Comparison of ENCODE assay signal across 8 mouse cellular contexts in the genomic region with DNA sequence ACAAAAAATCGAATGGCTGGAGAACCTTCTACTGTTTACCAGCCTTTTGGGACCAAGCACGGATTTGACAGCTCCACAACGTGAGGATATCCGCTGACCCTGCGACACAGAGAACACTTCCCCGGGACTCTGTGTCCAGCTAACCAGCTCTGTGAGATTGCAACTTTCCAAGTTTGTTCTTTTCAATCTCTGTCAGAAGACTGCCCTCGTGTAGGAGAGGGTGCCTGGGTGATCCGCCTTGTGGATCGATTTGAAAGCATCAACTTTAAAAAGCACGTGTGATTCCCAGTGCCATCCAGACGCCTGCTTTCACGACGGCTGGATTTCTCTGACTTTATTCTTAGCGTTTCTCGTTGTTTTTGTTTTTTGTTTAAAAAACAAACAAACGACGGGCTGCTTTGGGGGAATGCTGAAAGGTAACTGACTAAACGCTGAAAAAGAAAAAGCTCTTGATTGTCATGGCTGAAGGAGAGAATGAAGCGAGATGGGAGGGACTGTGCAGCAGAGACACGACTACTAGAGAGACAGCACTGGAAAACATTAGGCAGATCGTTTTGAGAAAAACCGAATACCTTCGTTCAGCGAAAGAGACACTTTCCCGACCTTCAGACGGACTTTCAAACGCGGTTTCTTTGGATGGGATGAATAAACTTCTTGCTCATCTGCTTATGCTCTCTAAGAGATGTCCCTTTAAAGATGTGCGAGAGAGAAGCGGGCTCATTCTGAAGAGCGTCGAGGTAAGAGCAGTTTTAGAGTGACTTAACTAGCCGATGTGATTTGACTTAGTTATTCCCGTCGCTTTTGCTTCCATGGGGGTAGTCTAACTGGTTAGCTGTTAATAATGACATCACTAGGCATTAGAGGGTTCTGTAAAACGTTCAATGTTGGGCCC. TPM values are rescaled to one million over a fixed set of nuclear protein-coding genes. Genes with fewer than 3 reads are reported as not detected.
DNase-seq lines count a peak whose midpoint lies in the region; ATAC-seq and TF ChIP-seq lines count a peak whose summit lies in the region.

No protein-coding gene starts in this region.

- H3K9ac ChIP-seq in heart, adult 2 months (ENCODE audit: low read depth, low read length), result peak overlapping the region; percentile 90
- peak overlapping the region; percentile 76 for H3K9ac ChIP-seq in limb, embryonic 13.5 days

- peak; percentile 81 for TF ChIP-seq EP300 in heart, adult 2 months (IDR thresholded peaks at IDR 0.05; ENCODE audit: insufficient read depth, low read depth, low read length)

- no peaks in the 10 kb centered on the region for H3K9me3 ChIP-seq in limb, embryonic 13.5 days

- WGBS in heart, adult 2 months, result under 1% methylated on average over 36 of the region's 36 CpGs
- WGBS in limb, embryonic 13.5 days, result under 1% methylated on average over 36 of the region's 36 CpGs
- whole genome bisulfite sequencing in olfactory bulb, adult 2 months, result under 1% methylated on average over 36 of the region's 36 CpGs

- peak overlapping the region; percentile 87 for H3K4me3 ChIP-seq in heart, adult 2 months
- H3K4me3 ChIP-seq in C2C12 (ENCODE audit: insufficient read depth, poor library complexity, severe bottlenecking), result peak overlapping the region; percentile 55
- peak overlapping the region; percentile 68 for H3K4me3 ChIP-seq in limb, embryonic 13.5 days
- H3K4me3 ChIP-seq in olfactory bulb, adult 2 months (ENCODE audit: insufficient read depth, low read depth, low read length), result peak overlapping the region; percentile 71

- peaks cover 8% of the 10 kb centered on the region for H3K4me1 ChIP-seq in heart, adult 2 months (ENCODE audit: control insufficient read depth, insufficient read depth, low read length)
- peaks cover 24% of the 10 kb centered on the region for H3K4me1 ChIP-seq in limb, embryonic 13.5 days
- H3K4me1 ChIP-seq in olfactory bulb, adult 2 months (ENCODE audit: control insufficient read depth, insufficient read depth, low read length), result peaks cover 5% of the 10 kb centered on the region

- H3K79me3 ChIP-seq in C2C12 (ENCODE audit: low read depth), result peaks cover 20% of the 10 kb centered on the region

- H3ac ChIP-seq in C2C12 (ENCODE audit: control insufficient read depth, insufficient read length, low read depth), result peak overlapping the region; percentile 38

- H3K36me3 ChIP-seq in heart, adult 2 months (ENCODE audit: control insufficient read depth, insufficient read depth, low read length), result peaks cover 3% of the 10 kb centered on the region
- no peaks in the 10 kb centered on the region for H3K36me3 ChIP-seq in C2C12 (ENCODE audit: control insufficient read depth, insufficient read depth)
- H3K36me3 ChIP-seq in limb, embryonic 13.5 days, result no peaks in the 10 kb centered on the region

- DNase-seq in heart, adult 2 months, result no peak
- DNase-seq in heart, postnatal 4 days, result no peak
- no peak for DNase-seq in cerebellum, postnatal 36 days
- DNase-seq in lung, postnatal 36 days, result no peak

- H3K27ac ChIP-seq in heart, adult 2 months, result peak overlapping the region; percentile 98
- H3K27ac ChIP-seq in limb, embryonic 13.5 days, result peak overlapping the region; percentile 94
- no peak overlapping the region for H3K27ac ChIP-seq in olfactory bulb, adult 2 months (ENCODE audit: insufficient read depth, low read depth, low read length)

- peak; percentile 27 for ATAC-seq in erythroblast, adult 5-6 weeks (replicated peaks; ENCODE audit: low FRiP score, poor library complexity, severe bottlenecking)
- ATAC-seq in limb, embryonic 13.5 days (ENCODE audit: low FRiP score, low read depth), result no peak; the same call in 1 of the 2 replicates

- H3K27me3 ChIP-seq in heart, adult 2 months (ENCODE audit: control insufficient read depth, insufficient read depth, low read length), result no peaks in the 10 kb centered on the region
- no peaks in the 10 kb centered on the region for H3K27me3 ChIP-seq in C2C12 (ENCODE audit: control insufficient read depth, insufficient read depth, insufficient read length)
- H3K27me3 ChIP-seq in limb, embryonic 13.5 days, result no peaks in the 10 kb centered on the region

- TF ChIP-seq CTCF in heart, adult 2 months (IDR thresholded peaks at IDR 0.05), result no peak; the same call in 1 of the 2 replicates
- TF ChIP-seq CTCF in C2C12 (IDR thresholded peaks at IDR 0.05; ENCODE audit: control insufficient read depth, insufficient read depth, insufficient read length), result no peak
- no peak for TF ChIP-seq CTCF in olfactory bulb, adult 2 months (IDR thresholded peaks at IDR 0.05; ENCODE audit: insufficient read depth, low read depth, low read length)

- TF ChIP-seq POLR2A in heart, adult 2 months (IDR thresholded peaks at IDR 0.05; ENCODE audit: insufficient read depth, low read depth, low read length), result peak; percentile 54; the same call in 1 of the 2 replicates
- TF ChIP-seq POLR2A in olfactory bulb, adult 2 months (IDR thresholded peaks at IDR 0.05; ENCODE audit: insufficient read depth, low read depth, low read length), result no peak; the same call in 1 of the 2 replicates

- intact Hi-C loops in heart, adult 2 months (cut with DNase I), result loop anchor here (2.0 to 10.0 kb wide), 4 partner anchors 78 to 694 kb away; a partner anchor contains a TSS

- H3K79me2 ChIP-seq in heart, adult 2 months (replicated peaks; ENCODE audit: control insufficient read depth, insufficient read depth, low read length), result peaks cover 9% of the 10 kb centered on the region
- H3K79me2 ChIP-seq in C2C12 (ENCODE audit: control insufficient read depth, insufficient read depth), result peaks cover 84% of the 10 kb centered on the region

- peak overlapping the region; percentile 87 for H3K4me2 ChIP-seq in limb, embryonic 13.5 days (replicated peaks)

TF ChIP-seq in C2C12, 6 proteins besides CTCF, POLR2A, EP300 and RAD21:
- TF ChIP-seq FOSL1 (IDR thresholded peaks at IDR 0.05; ENCODE audit: insufficient read depth, low read length, poor library complexity, severe bottlenecking) (no peak), USF1 (IDR thresholded peaks at IDR 0.05; ENCODE audit: low read depth) (no peak), MYOD1 (IDR thresholded peaks at IDR 0.05; ENCODE audit: control insufficient read depth, insufficient read length, low read depth) (no peak), MYOG (IDR thresholded peaks at IDR 0.05; ENCODE audit: control insufficient read depth, extremely low read depth, insufficient read length) (no peak), CEBPB (IDR thresholded peaks at IDR 0.05; ENCODE audit: low read depth) (no peak), MAX (IDR thresholded peaks at IDR 0.05) (no peak)

RNA-seq across cellular contexts. Expression of a gene that starts 1.1 kb away (rescaled TPM):
- total RNA-seq in heart, adult 2 months (2021), result 100 to 1,000 TPM; 120 to 121 TPM
- polyA plus RNA-seq in heart, adult 2 months (2012; rRNA removed), result 47.8 and 79.5 TPM in 2 replicates
- 10 to 100 TPM; 29.3 to 31.2 TPM for total RNA-seq in heart, postnatal 4 days (2021)
- polyA plus RNA-seq in C2C12 (2012; fragmentation: generic; extraction: Trizol), result 5.0 TPM
- total RNA-seq in erythroblast, adult 5-6 weeks (2015; ENCODE audit: low replicate concordance), result 157 and 167 TPM in 2 replicates
- total RNA-seq in erythroblast, adult 5-6 weeks (2017; ENCODE audit: low replicate concordance), result 112 and 135 TPM in 2 replicates
- polyA plus RNA-seq in limb, embryonic 13.5 days (2015; fragmentation: Nextera tagmentation; extraction: Ambion mirVana), result 38.3 and 40.3 TPM in 2 replicates
- 184 TPM in 1 of 2 replicates, not detected in the other for polyA plus RNA-seq in olfactory bulb, adult 2 months (2012; ENCODE audit: insufficient read depth, insufficient read length, low replicate concordance, missing spikeins)

RNA-seq across cellular contexts. Expression of a gene that starts 1.1 kb away (rescaled TPM):
- 1 to 10 TPM; 2.3 to 2.5 TPM for total RNA-seq in heart, adult 2 months (2021)
- 0.86 and 1.3 TPM in 2 replicates for polyA plus RNA-seq in heart, adult 2 months (2012; rRNA removed)
- total RNA-seq in heart, postnatal 4 days (2021), result 10 to 100 TPM in 1 of 2 experiments, 1 to 10 TPM in 1; 8.7 to 10.1 TPM
- 4.6 TPM for polyA plus RNA-seq in C2C12 (2012; fragmentation: generic; extraction: Trizol)
- total RNA-seq in erythroblast, adult 5-6 weeks (2015; ENCODE audit: low replicate concordance), result 11.5 and 12.7 TPM in 2 replicates
- total RNA-seq in erythroblast, adult 5-6 weeks (2017; ENCODE audit: low replicate concordance), result 7.1 and 12.5 TPM in 2 replicates
- 24.9 and 25.0 TPM in 2 replicates for polyA plus RNA-seq in limb, embryonic 13.5 days (2015; fragmentation: Nextera tagmentation; extraction: Ambion mirVana)
- polyA plus RNA-seq in olfactory bulb, adult 2 months (2012; ENCODE audit: insufficient read depth, insufficient read length, low replicate concordance, missing spikeins), result not detected in 2 replicates
